Mouse (Mus musculus) MEL (cell line): ENCODE measurements at regions not wholly inside any gene's neighbourhood (a gene's known extent, or its start where the extent isn't known, plus 50 kb on each side); places are given as distances from the start of the nearest gene placed in this dataset.

ENCODE experiments used
- DNase-seq: peaks from one replicate; pipeline ENCODE4 v3.0.0; 2011; ENCODE audit warnings: low read depth, low spot score
- H3K27ac ChIP-seq: 2 replicates; pipeline ENCODE4 v1.5.1; 2012; ENCODE audit warnings: low read depth, mild to moderate bottlenecking, control low read depth, low read length, moderate library complexity; ENCODE audit not compliant: control insufficient read depth
- H3K27me3 ChIP-seq, 2 experiments: fragments of 150-350 bp in 1 of 2; sonication (generic) in 1 of 2; 2 replicates each; pipeline ENCODE4 v1.6.1; 2012; ENCODE audit warnings: low read length in 2 of 2, mild to moderate bottlenecking in 2 of 2, improper control_type of control experiment in 1 of 2, moderate library complexity in 1 of 2; ENCODE audit not compliant: insufficient read depth in 2 of 2, control insufficient read depth in 1 of 2
- H3K36me3 ChIP-seq, 2 experiments: 2 replicates each; pipeline ENCODE4 v1.6.1; 2012 to 2014; ENCODE audit warnings: low read length in 2 of 2, improper control_type of control experiment in 1 of 2, inconsistent platforms in 1 of 2, mild to moderate bottlenecking in 1 of 2; ENCODE audit not compliant: insufficient read depth in 2 of 2, control insufficient read depth in 1 of 2
- H3K4me1 ChIP-seq, 2 experiments: fragments of 150-350 bp in 1 of 2; sonication (generic) in 1 of 2; 2 replicates each; pipeline ENCODE4 v1.6.1; 2012; ENCODE audit warnings: low read length in 2 of 2, improper control_type of control experiment in 1 of 2, mild to moderate bottlenecking in 1 of 2; ENCODE audit not compliant: insufficient read depth in 2 of 2, control insufficient read depth in 1 of 2
- H3K4me3 ChIP-seq, 2 experiments: fragments of 150-350 bp in 1 of 2; sonication (generic) in 1 of 2; 2 replicates each; pipeline ENCODE4 v1.5.1; 2012; ENCODE audit warnings: low read depth in 2 of 2, low read length in 2 of 2, mild to moderate bottlenecking in 2 of 2, moderate library complexity in 2 of 2, control low read depth in 1 of 2, improper control_type of control experiment in 1 of 2; ENCODE audit not compliant: control insufficient read depth in 1 of 2, insufficient read depth in 1 of 2
- H3K79me2 ChIP-seq: 2 replicates; pipeline ENCODE4 v1.6.1; 2012; ENCODE audit warnings: mild to moderate bottlenecking, low read length, moderate library complexity; ENCODE audit not compliant: control insufficient read depth, poor library complexity, insufficient read depth
- H3K9ac ChIP-seq: 2 replicates; pipeline ENCODE4 v1.6.1; 2012; ENCODE audit warnings: low read depth, mild to moderate bottlenecking, control low read depth, low read length, moderate library complexity; ENCODE audit not compliant: control insufficient read depth, poor library complexity, severe bottlenecking
- H3K9me3 ChIP-seq: fragments of 150-350 bp; sonication (generic); replicated peaks from 2 replicates; pipeline ENCODE4 v1.6.1; 2012; ENCODE audit warnings: mild to moderate bottlenecking, low read length, improper control_type of control experiment, moderate library complexity; ENCODE audit not compliant: insufficient read depth
- BHLHE40 ChIP-seq: IDR thresholded peaks from 2 replicates; pipeline ENCODE4 v1.6.1; 2012; ENCODE audit warnings: low read depth, mild to moderate bottlenecking, inconsistent platforms, low read length, improper control_type of control experiment, borderline replicate concordance
- ETS1 ChIP-seq: IDR thresholded peaks from 2 replicates; pipeline ENCODE4 v1.6.1; 2012; ENCODE audit warnings: low read depth, mild to moderate bottlenecking, inconsistent platforms, low read length, improper control_type of control experiment, moderate library complexity
- HCFC1 ChIP-seq: IDR thresholded peaks from 2 replicates; pipeline ENCODE4 v1.6.1; 2012; ENCODE audit warnings: low read depth, mild to moderate bottlenecking, inconsistent platforms, low read length, improper control_type of control experiment, moderate library complexity
- MAFK ChIP-seq: IDR thresholded peaks from 2 replicates; pipeline ENCODE4 v1.6.1; 2011; ENCODE audit warnings: low read depth, mild to moderate bottlenecking, low read length, improper control_type of control experiment, borderline replicate concordance
- MXI1 ChIP-seq: IDR thresholded peaks from 2 replicates; pipeline ENCODE4 v1.6.1; 2011; ENCODE audit warnings: mild to moderate bottlenecking, low read depth, low read length, improper control_type of control experiment
- USF1 ChIP-seq: IDR thresholded peaks from 2 replicates; pipeline ENCODE4 v1.6.1; 2014; ENCODE audit warnings: low read depth, mild to moderate bottlenecking, inconsistent platforms, low read length, improper control_type of control experiment, moderate library complexity
- ZMIZ1 ChIP-seq: IDR thresholded peaks from 2 replicates; pipeline ENCODE4 v1.6.1; 2012; ENCODE audit warnings: low read depth, mild to moderate bottlenecking, inconsistent platforms, low read length, improper control_type of control experiment, moderate library complexity

DNA sequence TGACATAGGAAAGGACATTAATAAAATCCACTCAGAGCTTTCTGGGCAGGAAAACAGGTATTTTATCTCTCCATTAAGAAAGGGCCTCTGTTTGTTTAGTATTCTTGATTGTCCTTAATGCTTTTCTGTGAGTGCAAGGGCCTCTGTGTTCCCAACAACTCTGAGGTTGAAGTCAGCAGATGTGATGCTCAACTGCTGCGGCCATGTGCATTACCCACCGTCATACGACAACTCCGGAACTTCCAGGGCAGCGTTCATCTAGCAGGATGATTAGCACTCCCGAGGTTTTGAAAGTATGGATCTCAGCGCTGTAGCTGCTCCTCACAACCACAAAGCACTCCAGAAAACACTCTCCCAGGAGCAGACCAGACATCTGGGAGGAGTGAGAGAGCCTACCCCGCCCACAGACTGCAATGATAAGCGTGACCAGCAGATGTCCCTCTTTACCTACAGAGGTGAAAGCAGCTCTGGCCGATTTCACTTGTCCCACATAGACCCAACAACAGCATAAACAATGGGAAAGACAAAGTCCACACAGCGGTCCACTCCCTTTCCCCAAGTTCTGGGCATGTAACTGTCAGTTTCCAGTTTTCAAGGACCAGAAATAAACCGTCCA, 1719.7 kb upstream of the Impad1 start (continued):
- no peak for TF ChIP-seq BHLHE40

DNA sequence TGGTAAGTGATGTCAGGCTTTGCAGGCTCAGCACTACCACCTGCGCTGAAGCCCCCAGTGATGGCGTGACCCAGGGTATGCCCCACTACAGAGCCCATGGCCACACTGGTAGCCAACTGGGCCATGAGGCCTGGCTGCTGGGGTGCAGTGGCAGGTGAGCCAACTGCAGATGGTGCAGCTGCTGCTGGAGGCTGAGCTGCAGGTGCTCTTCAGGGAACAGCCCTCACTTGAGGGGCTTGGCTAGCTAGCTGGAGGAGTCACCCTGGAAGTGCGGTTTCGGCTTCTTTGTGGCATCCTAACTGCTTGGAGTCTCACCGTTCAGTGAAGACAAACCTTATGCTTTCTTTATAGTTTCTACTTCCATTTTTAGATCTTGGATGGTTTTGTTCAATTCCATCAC, 1714.9 kb upstream of the Impad1 start:
- TF ChIP-seq MAFK = no peak
- TF ChIP-seq ZMIZ1 = no peak
- TF ChIP-seq ETS1 = no peak
- no peak for TF ChIP-seq USF1
- no peak for TF ChIP-seq HCFC1
- TF ChIP-seq MXI1 = no peak
- no peak overlapping the region for H3K9ac ChIP-seq
- no peaks in the 10 kb centered on the region for H3K36me3 ChIP-seq
- DNase-seq = no peak
- H3K9me3 ChIP-seq = no peaks in the 10 kb centered on the region
- no peak overlapping the region for H3K27ac ChIP-seq
- H3K27me3 ChIP-seq = no peaks in the 10 kb centered on the region
- no peak overlapping the region for H3K4me3 ChIP-seq
- H3K4me1 ChIP-seq = no peaks in the 10 kb centered on the region
- H3K79me2 ChIP-seq = no peaks in the 10 kb centered on the region
